Mouse (Mus musculus) liver, adult 2 months (tissue): ENCODE measurements at regions not wholly inside any gene's neighbourhood (a gene's known extent, or its start where the extent isn't known, plus 50 kb on each side); places are given as distances from the start of the nearest gene placed in this dataset.
A peak's percentile ranks its signal among the peaks of the same experiment; 100 is the strongest.

ENCODE experiments used
- DNase-seq: peaks from one replicate; pipeline ENCODE4 v3.0.0-alpha.2; 2011; ENCODE audit warnings: low read depth, low spot score; ENCODE audit errors: extremely low read depth
- H3K27ac ChIP-seq: fragments of 200-500 bp; replicated peaks from 2 replicates; pipeline ENCODE4 v1.5.1; 2012; ENCODE audit warnings: low read depth, mild to moderate bottlenecking, control low read depth, inconsistent platforms, low read length; ENCODE audit not compliant: insufficient read depth
- H3K27me3 ChIP-seq: fragments of 200-500 bp; 2 replicates; pipeline ENCODE4 v1.6.1; 2012; ENCODE audit warnings: mild to moderate bottlenecking, moderate library complexity, low read length, inconsistent platforms; ENCODE audit not compliant: control insufficient read depth, insufficient read depth
- H3K36me3 ChIP-seq: fragments of 200-500 bp; 2 replicates; pipeline ENCODE4 v1.6.1; 2012; ENCODE audit warnings: low read length, inconsistent platforms; ENCODE audit not compliant: control insufficient read depth, insufficient read depth
- H3K4me1 ChIP-seq: fragments of 200-500 bp; 2 replicates; pipeline ENCODE4 v1.6.1; 2011; ENCODE audit warnings: low read length; ENCODE audit not compliant: control insufficient read depth, insufficient read depth
- H3K4me3 ChIP-seq: fragments of 200-500 bp; 2 replicates; pipeline ENCODE4 v1.5.1; 2011; ENCODE audit warnings: low read depth, mild to moderate bottlenecking, control low read depth, low read length, moderate library complexity; ENCODE audit not compliant: insufficient read depth
- H3K79me2 ChIP-seq: fragments of 200-500 bp; 2 replicates; pipeline ENCODE4 v1.6.1; 2012; ENCODE audit warnings: inconsistent platforms, mild to moderate bottlenecking, low read length, moderate library complexity; ENCODE audit not compliant: control insufficient read depth, insufficient read depth
- H3K9ac ChIP-seq: fragments of 200-500 bp; 2 replicates; pipeline ENCODE4 v1.6.1; 2012; ENCODE audit warnings: low read depth, mild to moderate bottlenecking, control low read depth, inconsistent platforms, low read length
- CTCF ChIP-seq: fragments of 200-500 bp; IDR thresholded peaks from 2 replicates; pipeline ENCODE4 v1.5.1; 2011; ENCODE audit warnings: low read depth, low read length, control low read depth
- POLR2A ChIP-seq: fragments of 200-500 bp; IDR thresholded peaks from 2 replicates; pipeline ENCODE4 v1.6.1; 2011; ENCODE audit warnings: low read length, control low read depth; ENCODE audit not compliant: insufficient read depth; ENCODE audit errors: extremely low read depth
- WGBS: fragments of 180-500 bp; shearing (Covaris S2); methylation state at CpG from one replicate; pipeline ENCODE4 v1.1.7; 2018; 5-methylcytosine and 5-hydroxymethylcytosine counted together

DNA sequence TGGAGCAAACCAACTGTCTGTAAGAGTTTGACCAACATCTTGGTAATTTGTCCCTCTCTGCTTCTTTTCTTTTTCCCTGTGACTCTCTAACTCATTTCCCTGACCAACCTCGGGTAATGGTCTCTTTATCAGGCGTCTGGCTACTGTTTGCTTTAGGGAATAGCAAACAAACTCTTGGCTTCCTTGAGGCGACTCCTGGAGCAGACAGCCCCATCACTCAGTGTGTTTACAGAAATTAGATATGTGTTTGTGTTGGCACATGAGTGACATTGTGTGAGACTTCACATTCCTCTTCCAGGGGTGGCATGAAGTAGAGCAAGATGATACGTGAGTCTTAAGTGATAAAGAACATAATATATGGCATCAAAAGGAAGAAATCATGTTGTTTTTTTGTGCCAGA is 195.7 kb upstream of the Hhip start:
- peak; percentile 25 for DNase-seq
- no peaks in the 10 kb centered on the region for H3K4me1 ChIP-seq
- H3K9ac ChIP-seq, result no peak overlapping the region
- H3K27ac ChIP-seq, result no peak overlapping the region
- H3K27me3 ChIP-seq, result no peaks in the 10 kb centered on the region
- no peaks in the 10 kb centered on the region for H3K79me2 ChIP-seq
- TF ChIP-seq CTCF (no peak), POLR2A (no peak)
- no peaks in the 10 kb centered on the region for H3K36me3 ChIP-seq
- H3K4me3 ChIP-seq, result no peak overlapping the region
- WGBS, result 12% methylated on average over 4 of the region's 4 CpGs

DNA sequence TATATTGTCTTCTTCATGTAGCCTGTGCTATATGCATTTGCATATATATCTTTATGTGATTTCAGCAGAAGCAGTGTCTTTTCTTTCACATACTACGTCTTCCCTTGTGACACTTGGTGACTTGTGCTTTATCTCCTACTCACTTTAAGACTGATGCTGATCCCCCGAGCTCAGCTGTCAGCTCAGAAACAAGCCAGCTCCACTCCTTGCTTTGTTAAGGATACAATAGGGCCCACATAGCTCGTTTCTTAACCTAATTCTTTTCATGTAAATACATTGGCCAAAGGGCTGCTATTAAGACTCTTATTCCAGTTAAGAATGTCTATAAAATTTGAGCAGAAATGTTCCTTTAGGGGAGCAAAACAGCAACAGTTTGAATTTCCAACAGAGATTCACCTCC is 193.8 kb upstream of the Hhip start:
- Histone ChIP-seq H3K9ac (no peak overlapping the region), H3K4me3 (no peak overlapping the region), H3K27ac (no peak overlapping the region), H3K27me3 (no peaks in the 10 kb centered on the region), H3K36me3 (no peaks in the 10 kb centered on the region), H3K4me1 (no peaks in the 10 kb centered on the region), H3K79me2 (no peaks in the 10 kb centered on the region)
- TF ChIP-seq POLR2A (no peak), CTCF (no peak)
- DNase-seq, result no peak
- WGBS, result 43% methylated on average over 3 of the region's 3 CpGs

DNA sequence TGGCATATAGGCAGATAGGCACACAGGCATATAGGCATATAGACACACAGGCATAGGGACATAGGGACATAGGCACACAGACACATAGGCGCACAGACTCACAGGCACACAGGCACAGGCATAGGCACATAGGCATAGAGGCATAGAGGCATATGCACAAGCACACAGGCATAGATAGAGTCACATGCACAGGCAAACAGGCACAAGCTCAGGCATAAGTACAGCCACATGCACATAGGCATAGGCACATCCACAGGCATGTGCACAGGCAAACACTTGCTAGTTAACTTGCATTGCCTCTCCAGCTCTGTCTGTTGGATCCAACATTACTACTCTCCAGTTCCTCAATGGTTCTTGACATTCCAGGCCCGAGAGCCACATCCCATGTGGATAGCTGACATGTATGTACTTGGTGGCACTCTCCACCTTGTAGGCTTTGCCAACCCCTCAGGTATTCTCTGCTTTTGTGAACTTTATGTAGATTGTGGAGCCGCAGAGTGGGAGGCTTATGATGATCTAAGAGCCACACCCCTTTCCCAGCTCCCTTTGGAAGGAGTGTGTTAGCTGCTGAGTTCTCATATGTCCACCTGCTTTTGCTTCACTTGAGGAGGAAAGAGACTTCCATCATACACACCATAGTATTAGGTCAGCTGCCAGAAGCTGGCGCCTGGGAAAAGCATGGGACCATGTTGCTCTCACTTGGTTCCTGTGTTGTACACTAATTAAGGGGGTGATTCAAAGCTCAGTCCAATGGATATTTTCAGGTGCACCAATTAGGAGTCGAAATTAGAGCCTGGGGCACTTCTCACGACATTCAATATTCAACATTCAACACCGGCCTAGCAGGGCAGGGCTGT is 192.7 kb upstream of the Hhip start:
- Histone ChIP-seq H3K4me1 (no peaks in the 10 kb centered on the region), H3K36me3 (no peaks in the 10 kb centered on the region), H3K27me3 (no peaks in the 10 kb centered on the region), H3K79me2 (no peaks in the 10 kb centered on the region), H3K27ac (no peak overlapping the region), H3K9ac (no peak overlapping the region), H3K4me3 (no peak overlapping the region)
- whole genome bisulfite sequencing, result 89% methylated on average over 7 of the region's 7 CpGs
- DNase-seq, result no peak
- TF ChIP-seq CTCF (no peak), POLR2A (no peak)

DNA sequence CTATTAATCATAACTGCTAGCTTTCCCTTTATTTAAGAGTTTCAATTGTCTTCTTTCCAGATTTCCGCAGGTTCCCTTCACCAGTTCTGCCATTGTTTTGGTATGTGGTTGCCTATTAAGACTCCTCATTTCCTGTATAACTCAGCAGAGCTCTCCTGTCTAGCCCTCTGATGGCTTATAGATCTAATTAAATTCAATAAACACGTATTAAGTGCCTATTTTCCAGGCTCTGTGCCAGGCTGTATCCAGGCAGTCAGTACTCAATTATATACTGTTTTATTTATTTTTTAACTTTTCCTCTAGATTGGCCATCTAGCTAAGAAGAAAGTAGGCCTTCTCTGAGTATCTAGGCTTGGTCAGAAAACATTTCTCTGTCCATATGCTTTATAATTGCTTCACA is 192.0 kb upstream of the Hhip start:
- Histone ChIP-seq H3K27me3 (no peaks in the 10 kb centered on the region), H3K79me2 (no peaks in the 10 kb centered on the region), H3K4me3 (no peak overlapping the region), H3K4me1 (no peaks in the 10 kb centered on the region), H3K27ac (no peak overlapping the region), H3K36me3 (no peaks in the 10 kb centered on the region), H3K9ac (no peak overlapping the region)
- 74% methylated on average over 2 of the region's 2 CpGs for WGBS
- no peak for DNase-seq
- no peak for TF ChIP-seq CTCF

DNA sequence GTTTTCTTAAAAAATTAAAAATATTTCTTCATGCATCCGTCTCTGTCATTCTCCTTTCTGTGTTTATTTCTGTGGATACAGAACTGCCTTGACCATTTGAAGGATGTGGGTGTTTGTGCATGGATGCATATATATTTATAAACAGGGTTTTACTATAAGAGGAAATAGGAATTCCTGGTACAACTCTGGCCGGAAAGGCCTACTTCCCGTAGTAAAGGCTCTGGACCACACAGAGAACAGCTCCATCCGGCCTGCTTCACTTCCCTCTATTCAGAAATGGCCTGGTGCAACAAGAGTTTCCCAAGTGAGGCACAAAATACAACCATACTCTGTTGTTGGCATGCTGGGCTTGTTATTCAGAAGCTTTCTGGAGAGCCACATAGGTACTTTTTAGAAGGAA is 182.1 kb upstream of the Hhip start:
- no peak overlapping the region for H3K9ac ChIP-seq
- TF ChIP-seq POLR2A, result no peak
- TF ChIP-seq CTCF, result no peak
- no peaks in the 10 kb centered on the region for H3K36me3 ChIP-seq
- no peak overlapping the region for H3K4me3 ChIP-seq
- peak; percentile 12 for DNase-seq
- no peak overlapping the region for H3K27ac ChIP-seq
- no peaks in the 10 kb centered on the region for H3K27me3 ChIP-seq
- 77% methylated on average over 4 of the region's 4 CpGs for WGBS
- no peaks in the 10 kb centered on the region for H3K79me2 ChIP-seq
- H3K4me1 ChIP-seq, result no peaks in the 10 kb centered on the region

DNA sequence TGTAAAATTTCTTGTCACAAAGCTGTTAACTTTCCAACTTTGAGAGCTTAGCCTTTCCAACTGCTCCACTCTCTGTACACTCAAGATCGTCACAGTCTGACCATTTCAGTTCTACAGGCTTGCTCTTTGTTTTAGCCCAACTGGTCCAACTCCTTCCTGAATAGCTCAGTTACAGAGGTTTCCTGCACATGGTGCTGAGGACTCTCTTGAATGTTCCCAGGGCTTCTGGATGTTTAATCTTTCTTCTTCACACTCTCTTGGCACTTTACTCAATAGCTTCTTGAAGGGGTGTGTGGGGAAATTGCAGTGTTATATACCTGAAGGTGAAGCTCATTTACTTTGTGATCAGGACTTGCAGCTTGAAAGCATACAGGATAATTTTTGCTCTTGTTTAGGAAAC is 152.6 kb upstream of the Hhip start:
- no peak for DNase-seq
- Histone ChIP-seq H3K9ac (no peak overlapping the region), H3K27me3 (no peaks in the 10 kb centered on the region), H3K27ac (no peak overlapping the region), H3K79me2 (no peaks in the 10 kb centered on the region), H3K36me3 (no peaks in the 10 kb centered on the region), H3K4me3 (no peak overlapping the region), H3K4me1 (no peaks in the 10 kb centered on the region)
- no peak for TF ChIP-seq CTCF
- no peak for TF ChIP-seq POLR2A
- 68% methylated on average over 1 of the region's 1 CpGs for WGBS
